Mouse (Mus musculus) heart, adult 2 months (tissue): ENCODE data around the gene Elmo1.

Experiments
- CTCF ChIP-seq: fragments of 200-600 bp; IDR thresholded peaks from 2 replicates; pipeline ENCODE4 v1.8.1; 2022; ENCODE audit warnings: antibody characterized with exemption, mild to moderate bottlenecking, moderate library complexity
- POLR2A ChIP-seq: fragments of 200-500 bp; IDR thresholded peaks from 2 replicates; pipeline ENCODE4 v1.6.1; 2011; ENCODE audit warnings: mild to moderate bottlenecking, low read depth, low read length, control low read depth; ENCODE audit not compliant: insufficient read depth

DNA sequence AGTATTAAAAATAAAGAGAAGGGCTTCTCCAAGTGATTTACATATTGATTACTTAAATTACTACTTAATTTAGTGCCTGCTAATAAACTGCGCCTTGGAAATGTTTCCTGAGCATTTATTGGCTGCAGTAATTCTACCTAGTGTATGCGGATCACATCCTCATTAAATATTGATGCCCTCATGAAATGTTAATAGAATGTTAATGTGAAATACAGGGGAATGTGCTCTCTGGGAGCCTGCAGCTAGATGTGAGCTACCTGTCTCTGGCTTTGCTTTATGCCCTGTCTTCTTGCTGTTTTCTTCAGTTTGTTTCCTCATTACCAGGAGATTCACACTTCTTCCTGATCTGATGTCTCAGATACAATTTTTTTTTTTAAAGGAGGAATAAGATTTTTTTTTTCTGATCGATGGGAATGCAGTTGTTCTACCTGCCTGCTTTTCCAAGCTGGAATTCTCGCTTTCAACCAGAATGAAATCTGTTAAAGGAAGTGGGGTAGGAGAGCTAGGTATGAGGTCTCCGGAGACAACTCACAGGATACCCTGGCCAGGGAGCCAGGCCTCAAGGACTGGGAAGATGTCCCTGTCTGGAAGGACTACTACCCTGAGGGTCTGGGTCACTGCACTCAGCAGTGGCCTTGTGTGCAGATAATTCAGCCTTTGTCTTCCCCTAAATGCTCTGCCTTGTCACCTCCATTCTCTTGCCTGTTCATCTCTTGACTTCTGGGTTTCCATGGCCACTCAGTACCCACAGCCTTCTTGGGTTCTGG lies 279.8 kb downstream of the Elmo1 start:
- TF ChIP-seq CTCF (no peak), POLR2A (no peak)
